Mouse (Mus musculus) erythroblast, embryonic 14.5 days (primary cell): ENCODE results near the gene Itpka. TPM values are rescaled to one million over a fixed set of nuclear protein-coding genes. Genes with fewer than 3 reads are reported as not detected.

Experiments
- H3K27me3 ChIP-seq: 2 replicates; pipeline ENCODE4 v1.6.1; 2012; ENCODE audit warnings: inconsistent platforms; ENCODE audit not compliant: control insufficient read depth
- H3K36me3 ChIP-seq: 2 replicates; pipeline ENCODE4 v1.6.1; 2012; ENCODE audit warnings: mild to moderate bottlenecking, inconsistent platforms; ENCODE audit not compliant: control insufficient read depth
- H3K4me1 ChIP-seq: 2 replicates; pipeline ENCODE4 v1.6.1; 2012; ENCODE audit warnings: inconsistent platforms; ENCODE audit not compliant: control insufficient read depth
- H3K4me3 ChIP-seq: replicated peaks from 2 replicates; pipeline ENCODE3; 2012; ENCODE audit warnings: moderate library complexity, mild to moderate bottlenecking, inconsistent platforms
- H3K9me3 ChIP-seq: 2 replicates; pipeline ENCODE4 v1.6.1; 2012; ENCODE audit warnings: low read length, inconsistent platforms, mixed read lengths; ENCODE audit not compliant: control insufficient read depth
- GATA1 ChIP-seq: IDR thresholded peaks from 2 replicates; pipeline ENCODE4 v1.6.1; 2012; ENCODE audit warnings: low read length, inconsistent platforms, mixed read lengths
- TAL1 ChIP-seq: IDR thresholded peaks from 3 replicates; pipeline ENCODE4 v1.6.1; 2012; ENCODE audit warnings: low read length, inconsistent platforms, mixed read lengths
- polyA plus RNA-seq: library from polyadenylated mRNA; stranded (reverse); fragments of >175 nt; gene quantifications from 2 replicates; pipeline ENCODE4 v1.2.3, GENCODE M21; 2012

Gene Itpka
- polyA plus RNA-seq, 1 experiment: 0.05 TPM

DNA sequence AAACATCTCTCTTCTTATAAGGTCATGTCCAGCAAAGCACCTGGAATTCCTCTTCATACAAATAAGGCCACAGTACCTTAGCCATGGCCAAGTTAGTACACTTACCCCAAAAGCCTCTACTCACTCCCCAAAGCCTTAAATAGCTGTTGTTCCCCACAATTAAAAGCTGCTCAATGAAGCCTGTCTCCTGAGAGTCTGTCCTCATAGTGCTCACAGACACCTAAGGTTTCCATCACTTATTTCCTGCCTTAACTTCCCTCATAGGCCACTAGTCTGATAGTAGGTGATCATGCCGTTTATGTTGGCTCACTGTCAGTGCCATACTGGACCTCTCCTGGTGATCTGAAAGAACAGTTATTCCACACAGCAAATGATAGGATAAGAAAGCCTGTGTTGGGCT, 20.1 kb downstream of the Itpka start:
- H3K4me1 ChIP-seq: peaks cover 8% of the 10 kb centered on the region
- peaks cover 52% of the 10 kb centered on the region for H3K27me3 ChIP-seq
- H3K4me3 ChIP-seq: no peak overlapping the region
- H3K36me3 ChIP-seq: peaks cover 18% of the 10 kb centered on the region
- H3K9me3 ChIP-seq: peaks cover 12% of the 10 kb centered on the region; the same call in 1 of the 2 replicates
- TF ChIP-seq TAL1 (no peak), GATA1 (no peak)

DNA sequence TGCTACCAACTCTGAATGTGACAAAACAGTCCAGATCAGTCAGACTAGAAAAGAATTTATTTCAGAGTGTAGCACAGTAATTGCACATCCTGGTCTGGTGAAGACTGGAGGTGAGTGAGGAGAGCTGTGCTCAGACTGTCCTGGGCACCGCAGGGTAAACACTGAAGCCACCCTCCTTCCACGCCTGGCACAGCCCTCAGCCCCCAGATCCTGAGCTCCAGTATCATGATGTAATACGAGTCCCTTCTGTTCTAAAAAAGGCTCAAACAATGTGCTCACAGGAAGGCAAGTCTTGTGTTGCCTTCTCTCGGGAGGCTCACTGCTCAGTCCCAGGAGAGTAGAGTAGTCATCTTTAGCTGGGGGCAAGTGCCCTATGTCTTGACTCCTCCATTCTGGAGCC, 21.8 kb downstream of the Itpka start:
- H3K4me1 ChIP-seq: no peaks in the 10 kb centered on the region; the same call in 1 of the 2 replicates
- no peak overlapping the region for H3K4me3 ChIP-seq
- H3K27me3 ChIP-seq: peaks cover 35% of the 10 kb centered on the region
- H3K9me3 ChIP-seq: peaks cover 4% of the 10 kb centered on the region; the same call in 1 of the 2 replicates
- peaks cover 28% of the 10 kb centered on the region for H3K36me3 ChIP-seq
- TF ChIP-seq GATA1 (no peak), TAL1 (no peak)

DNA sequence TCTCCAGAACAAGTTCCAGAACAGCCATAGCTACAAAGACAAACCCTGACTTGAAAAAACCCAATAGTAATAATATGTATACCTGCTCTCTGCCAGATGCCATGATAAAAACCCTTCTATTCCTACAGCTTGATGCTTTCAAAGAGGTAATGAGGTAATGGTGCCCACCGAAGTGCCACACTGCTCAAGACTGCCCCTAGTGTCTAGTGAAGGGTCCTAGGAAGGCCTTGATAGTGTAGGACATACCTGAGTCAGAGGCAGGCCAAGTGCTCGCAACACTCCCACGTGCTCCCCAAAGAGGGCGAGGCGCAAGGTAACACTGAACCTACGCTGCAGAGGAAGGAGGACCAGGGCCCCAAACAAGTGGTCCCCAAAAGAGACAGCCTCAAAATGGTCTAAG, 25.1 kb downstream of the Itpka start:
- peaks cover 61% of the 10 kb centered on the region for H3K36me3 ChIP-seq

DNA sequence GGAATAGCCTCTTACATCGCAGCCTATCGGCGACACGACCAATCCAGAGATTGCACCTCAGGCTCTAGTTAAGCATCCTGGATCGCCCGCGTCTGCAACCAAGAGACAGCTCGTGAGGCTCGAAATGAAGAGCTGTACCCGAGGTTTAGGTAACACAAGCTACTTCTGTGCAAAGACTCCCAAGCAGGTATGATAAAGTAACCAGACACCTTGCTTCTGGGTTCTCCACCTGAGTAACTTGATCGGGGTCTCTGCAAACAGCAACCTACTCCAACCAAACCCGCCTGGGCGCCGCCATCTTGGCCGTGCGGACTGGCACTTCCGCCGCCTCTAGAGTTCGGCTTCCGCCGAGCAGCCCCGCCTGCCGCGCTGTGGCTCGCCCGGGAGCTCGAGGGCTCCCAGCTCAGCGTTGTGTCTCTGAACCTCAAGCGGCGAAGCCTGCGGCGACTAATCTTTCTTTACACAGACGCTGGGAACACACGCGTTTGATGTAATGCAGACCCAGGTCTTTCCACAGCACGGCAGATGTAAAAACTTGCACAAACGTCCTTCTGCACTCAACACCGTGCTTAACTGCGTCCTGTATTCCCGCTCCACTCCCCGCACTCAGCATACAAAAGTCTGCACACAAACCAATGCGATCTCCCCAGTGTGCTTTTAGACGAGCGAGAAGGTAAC, 45.2 kb downstream of the Itpka start, which contains the start of gene Rpap1:
TSS of gene Rpap1 (minus strand) at position 332 of the 678 bp plus-strand sequence.
- TF ChIP-seq GATA1: no peak
- TF ChIP-seq TAL1: no peak

More for the DNA sequence above, 25.1 kb downstream of the Itpka start:
- Histone ChIP-seq H3K4me1 (no peaks in the 10 kb centered on the region), H3K9me3 (no peaks in the 10 kb centered on the region), H3K4me3 (no peak overlapping the region), H3K27me3 (peaks cover 2% of the 10 kb centered on the region)
- TF ChIP-seq GATA1 (no peak), TAL1 (no peak)

DNA sequence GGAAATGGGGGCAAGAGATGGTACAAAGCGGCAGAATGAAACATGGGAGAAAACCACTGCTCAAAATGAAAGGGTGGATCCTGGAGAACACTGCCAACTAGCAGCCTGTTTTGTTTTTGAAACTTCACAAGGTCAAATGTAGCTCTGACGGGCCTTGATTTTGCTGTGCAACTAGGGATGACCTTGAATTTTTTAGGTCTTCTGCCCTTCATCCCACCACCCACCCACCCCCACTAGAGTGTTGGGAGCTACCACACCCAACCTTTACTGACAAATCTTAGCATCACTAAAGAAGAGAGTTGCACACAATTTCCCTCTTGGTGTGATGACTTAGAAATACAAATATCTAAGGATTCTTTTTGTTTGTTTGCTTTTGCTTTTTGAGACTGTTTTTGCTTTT, 47.9 kb downstream of the Itpka start:
- peaks cover 20% of the 10 kb centered on the region for H3K27me3 ChIP-seq
- no peak for TF ChIP-seq TAL1
- TF ChIP-seq GATA1: no peak
- H3K9me3 ChIP-seq: no peaks in the 10 kb centered on the region
- H3K4me3 ChIP-seq: no peak overlapping the region
- no peaks in the 10 kb centered on the region for H3K36me3 ChIP-seq
- peaks cover 20% of the 10 kb centered on the region for H3K4me1 ChIP-seq

More for the DNA sequence above, 45.2 kb downstream of the Itpka start, which contains the start of gene Rpap1:
- peaks cover 12% of the 10 kb centered on the region for H3K36me3 ChIP-seq
- H3K9me3 ChIP-seq: no peaks in the 10 kb centered on the region
- H3K27me3 ChIP-seq: peaks cover 9% of the 10 kb centered on the region
- peak within 1 kb of the TSS; percentile 85 for H3K4me3 ChIP-seq
- H3K4me1 ChIP-seq: peaks cover 20% of the 10 kb centered on the region

DNA sequence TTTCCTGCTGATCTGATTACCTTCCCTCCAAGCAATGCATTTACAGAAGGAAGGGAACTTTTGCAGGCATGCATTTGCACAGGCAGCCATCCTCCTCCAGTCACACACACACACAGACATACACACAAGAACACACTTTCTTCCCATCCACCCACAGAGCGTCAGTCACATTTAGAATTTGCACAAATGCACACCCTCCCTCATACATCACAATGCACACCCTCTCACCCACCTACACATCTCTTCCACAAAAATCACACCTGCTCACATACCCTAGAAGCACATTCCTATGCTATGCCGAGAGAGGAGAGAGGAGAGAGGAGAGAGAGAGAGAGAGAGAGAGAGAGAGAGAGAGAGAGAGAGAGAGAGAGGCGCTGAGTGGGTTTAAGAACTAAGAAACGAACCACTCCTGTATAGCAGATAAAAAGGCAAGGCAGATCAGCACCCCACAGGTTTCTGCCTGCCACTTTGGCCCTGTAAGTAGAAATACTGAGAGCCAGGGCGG, 55.2 kb downstream of the Itpka start, which contains the start of gene Tyro3:
TSS of gene Tyro3 (plus strand) at position 455 of the 505 bp plus-strand sequence.
- Histone ChIP-seq H3K4me1 (peaks cover 8% of the 10 kb centered on the region), H3K27me3 (peaks cover 78% of the 10 kb centered on the region), H3K9me3 (no peaks in the 10 kb centered on the region; the same call in 1 of the 2 replicates), H3K36me3 (no peaks in the 10 kb centered on the region), H3K4me3 (no peak within 1 kb of the TSS)
- TF ChIP-seq TAL1 (no peak), GATA1 (no peak)

DNA sequence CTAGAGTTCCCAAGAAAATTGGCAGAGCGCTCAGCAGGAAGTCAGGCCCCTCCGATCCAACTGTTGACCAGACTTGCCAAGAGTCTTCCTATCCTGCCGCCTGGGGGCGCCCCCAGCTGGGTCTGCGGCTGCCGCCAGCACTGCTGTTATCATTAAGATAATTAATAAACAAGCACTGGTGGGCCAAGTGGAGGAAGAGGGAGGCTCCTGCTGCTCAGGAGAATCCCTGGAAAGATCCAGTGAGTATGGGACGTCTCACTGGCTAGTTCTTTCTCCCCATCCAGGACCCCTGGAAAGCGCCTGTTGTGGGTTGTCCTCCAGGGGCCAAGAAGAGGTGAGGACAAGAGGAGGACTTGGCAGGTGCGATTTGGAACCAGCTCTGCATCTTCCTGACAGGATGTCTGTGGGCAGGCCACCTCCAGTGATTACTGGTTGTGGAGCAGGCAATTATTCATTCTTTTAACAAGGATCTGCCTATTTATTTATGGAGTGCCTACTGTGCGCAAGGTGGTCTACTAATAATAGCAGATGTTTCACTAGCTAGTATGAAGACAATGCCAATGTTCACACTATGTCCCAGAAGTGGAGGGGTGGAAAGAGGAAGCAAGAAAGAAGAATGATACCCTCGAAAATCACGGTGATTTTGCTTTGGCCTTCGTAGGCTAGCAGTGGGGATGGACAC, 56.2 kb downstream of the Itpka start:
- H3K27me3 ChIP-seq: peaks cover 83% of the 10 kb centered on the region
- TF ChIP-seq GATA1 (no peak), TAL1 (no peak)
- no peak overlapping the region for H3K4me3 ChIP-seq
- no peaks in the 10 kb centered on the region; the same call in 1 of the 2 replicates for H3K9me3 ChIP-seq
- H3K4me1 ChIP-seq: peaks cover 8% of the 10 kb centered on the region
- no peaks in the 10 kb centered on the region for H3K36me3 ChIP-seq

DNA sequence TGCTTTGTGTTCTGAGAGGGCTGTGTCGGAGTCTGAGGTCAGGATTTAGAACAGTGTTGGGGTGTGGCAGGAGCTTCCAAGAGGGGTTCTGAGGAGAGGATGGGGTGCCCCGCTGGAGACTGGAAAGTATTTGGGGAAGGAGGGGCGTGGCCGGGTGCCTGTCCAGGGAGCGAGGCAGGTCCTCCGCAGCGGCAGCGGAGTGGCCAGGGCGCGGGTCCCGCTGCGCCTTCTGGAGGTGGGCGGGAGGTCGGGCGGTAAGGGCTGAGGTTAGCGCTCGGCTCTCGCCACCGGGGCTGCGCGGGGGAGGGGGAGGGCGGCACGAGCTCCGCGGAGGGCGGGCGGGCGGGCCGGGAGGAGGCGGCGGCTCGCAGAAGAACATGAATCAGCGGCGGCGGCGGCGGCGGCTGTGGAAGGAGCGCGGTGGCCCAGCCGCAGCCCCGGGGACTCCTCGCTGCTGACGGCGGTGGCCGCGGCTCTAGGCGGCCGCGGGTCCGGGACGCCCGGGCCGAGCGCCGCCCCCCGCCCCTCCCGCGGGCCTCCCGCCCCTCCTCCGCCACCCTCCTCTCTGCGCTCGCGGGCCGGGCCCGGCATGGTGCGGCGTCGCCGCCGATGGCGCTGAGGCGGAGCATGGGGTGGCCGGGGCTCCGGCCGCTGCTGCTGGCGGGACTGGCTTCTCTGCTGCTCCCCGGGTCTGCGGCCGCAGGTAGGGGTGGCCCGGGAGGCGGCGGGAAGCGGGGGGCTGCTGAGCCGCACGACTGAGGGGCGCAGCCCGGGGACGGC, 57.2 kb downstream of the Itpka start:
- H3K4me3 ChIP-seq: peak overlapping the region; percentile 51
- TF ChIP-seq GATA1 (no peak), TAL1 (no peak)
- no peaks in the 10 kb centered on the region; the same call in 1 of the 2 replicates for H3K9me3 ChIP-seq
- H3K4me1 ChIP-seq: peaks cover 8% of the 10 kb centered on the region
- H3K36me3 ChIP-seq: no peaks in the 10 kb centered on the region
- H3K27me3 ChIP-seq: peaks cover 90% of the 10 kb centered on the region

DNA sequence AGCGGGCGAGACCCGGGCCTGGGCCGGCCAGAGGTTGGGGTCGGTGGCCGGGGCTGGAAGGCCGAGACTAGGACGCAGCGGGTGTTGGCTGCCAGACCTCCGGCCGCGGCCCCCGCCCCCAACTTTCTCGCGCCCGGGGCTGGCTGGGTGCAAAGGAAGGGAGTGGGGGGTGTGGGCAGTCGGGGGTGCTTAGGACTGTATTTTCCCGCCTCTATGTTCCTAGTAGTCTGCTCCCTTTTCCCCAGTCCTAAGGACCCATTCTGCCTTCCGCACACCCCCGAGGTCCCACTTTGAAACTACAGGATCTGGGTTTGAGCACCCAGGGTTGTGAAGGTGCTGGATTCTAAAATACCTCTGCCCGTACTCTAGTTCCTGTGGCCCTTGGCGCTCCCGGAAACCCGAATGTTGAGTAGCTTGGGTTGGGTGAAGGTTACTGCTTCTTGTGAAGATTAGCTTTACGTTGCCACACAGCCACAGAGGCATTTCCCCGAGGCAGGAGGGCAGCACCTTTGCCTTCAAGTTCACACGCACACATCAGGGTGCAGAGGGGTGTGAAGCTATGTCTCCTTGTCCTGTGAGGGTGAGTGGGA, 57.9 kb downstream of the Itpka start:
- Histone ChIP-seq H3K36me3 (no peaks in the 10 kb centered on the region), H3K4me3 (peak overlapping the region; percentile 51), H3K9me3 (no peaks in the 10 kb centered on the region; the same call in 1 of the 2 replicates), H3K4me1 (peaks cover 8% of the 10 kb centered on the region), H3K27me3 (peaks cover 86% of the 10 kb centered on the region)
- no peak for TF ChIP-seq GATA1
- no peak for TF ChIP-seq TAL1

Other genes with a start within 250 kb of the Itpka start
- not detected in 2 replicates for gene Exd1, start 194.7 kb upstream of the Itpka start, polyA plus RNA-seq
- gene Chp1, start 194.6 kb upstream of the Itpka start, polyA plus RNA-seq: 2.0 and 2.3 TPM in 2 replicates
- gene Nusap1, start 124.0 kb upstream of the Itpka start, polyA plus RNA-seq: 1.8 and 1.9 TPM in 2 replicates
- gene Oip5, start 123.9 kb upstream of the Itpka start, polyA plus RNA-seq: 3.6 and 6.2 TPM in 2 replicates
- gene Ndufaf1, start 79.5 kb upstream of the Itpka start, polyA plus RNA-seq: 0.16 and 0.62 TPM in 2 replicates
- 5.3 and 5.8 TPM in 2 replicates for gene Rtf1, start 67.3 kb upstream of the Itpka start, polyA plus RNA-seq
- gene Ltk, start 18.1 kb downstream of the Itpka start, polyA plus RNA-seq: not detected in 2 replicates
- gene Rpap1, start 45.2 kb downstream of the Itpka start, polyA plus RNA-seq: 0.74 and 0.80 TPM in 2 replicates
- gene Tyro3, start 55.4 kb downstream of the Itpka start, polyA plus RNA-seq: 0.01 TPM in 1 of 2 replicates, not detected in the other
- 0.01 and 0.02 TPM in 2 replicates for gene Mga, start 154.9 kb downstream of the Itpka start, polyA plus RNA-seq
- 0.02 TPM in 2 replicates for gene Mapkbp1, start 230.4 kb downstream of the Itpka start, polyA plus RNA-seq